Mouse (Mus musculus): ENCODE results near the gene Zbtb41.

The Zbtb41 gene

GRCm38 (mm10) chr1:139478898-139479297 lies 56.8 kb downstream of the Zbtb41 start:
- in situ Hi-C loops (cut with MseI, MboI) = no loop called here

- in situ Hi-C loops (cut with MseI, MboI) = no loop called here
Measured at GRCm38 (mm10) chr1:139480246-139480645, 58.2 kb downstream of the Zbtb41 start.

GRCm38 (mm10) chr1:139481146-139481545 lies 59.1 kb downstream of the Zbtb41 start:
- in situ Hi-C loops (cut with MseI, MboI) = no loop called here

- in situ Hi-C loops (cut with MseI, MboI) = no loop called here
Measured at GRCm38 (mm10) chr1:139494630-139495029, 72.5 kb downstream of the Zbtb41 start.

- in situ Hi-C loops (cut with MseI, MboI) = no loop called here
Measured at GRCm38 (mm10) chr1:139495408-139495807, 73.3 kb downstream of the Zbtb41 start.

GRCm38 (mm10) chr1:139496212-139496611 lies 74.1 kb downstream of the Zbtb41 start:
- in situ Hi-C loops (cut with MseI, MboI) = no loop called here

GRCm38 (mm10) chr1:139499751-139500150 lies 77.7 kb downstream of the Zbtb41 start:
- in situ Hi-C loops (cut with MseI, MboI) = no loop called here

- in situ Hi-C loops (cut with MseI, MboI) = no loop called here
Measured at GRCm38 (mm10) chr1:139501258-139501752, 79.2 kb downstream of the Zbtb41 start, which contains the start of gene F13b. F13b (plus strand) TSS chr1:139501702.

Data from mouse trophoblast stem cell (cell line).